Comparison of ENCODE assay signal across 7 mouse cellular contexts in the genomic region with DNA sequence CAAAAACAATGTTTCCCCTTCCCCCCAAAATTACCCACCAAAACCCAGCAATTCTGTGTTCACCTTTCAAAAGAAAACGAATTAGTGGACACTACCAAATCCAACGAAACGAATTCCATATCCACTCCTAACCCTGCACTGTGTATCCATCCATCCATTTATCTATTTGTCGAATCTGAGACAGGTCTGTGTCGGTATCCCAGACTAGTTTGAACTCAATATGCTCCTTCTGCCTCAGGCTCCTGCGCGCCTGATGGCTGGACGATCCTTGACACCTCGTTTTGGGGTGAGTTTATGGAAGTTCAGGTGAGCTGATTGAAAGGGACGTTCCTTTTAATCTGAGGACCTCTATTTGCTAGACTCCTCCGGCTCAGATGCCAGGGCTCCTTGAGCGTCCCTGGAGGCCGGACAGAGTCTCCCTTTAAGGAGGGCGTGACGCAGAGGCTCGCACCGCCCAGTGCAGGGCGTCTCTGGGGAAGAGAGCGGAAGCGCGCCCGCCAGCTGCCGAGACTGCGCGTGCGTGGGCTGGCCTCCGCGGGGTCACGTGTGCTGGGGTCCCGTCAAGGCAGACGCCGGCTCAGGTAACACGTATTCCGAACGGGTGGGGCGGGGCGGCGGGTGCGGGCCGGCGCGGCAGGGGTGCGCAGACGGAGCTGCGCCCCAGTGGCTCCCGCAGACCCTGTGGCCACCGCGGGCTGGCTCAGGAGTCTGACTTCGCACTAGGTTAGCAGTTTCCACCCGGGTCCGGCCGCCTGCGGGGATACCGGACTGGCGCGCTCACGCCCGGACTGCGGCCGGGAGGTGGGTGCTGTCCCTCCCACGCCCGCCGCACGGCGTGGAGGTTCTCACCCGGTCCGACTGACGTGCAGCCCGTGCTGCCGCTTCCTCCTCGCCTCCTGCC. TPM values are rescaled to one million over a fixed set of nuclear protein-coding genes. Genes with fewer than 3 reads are reported as not detected.
DNase-seq lines count a peak whose midpoint lies in the region; ATAC-seq lines count a peak whose summit lies in the region.

A gene (plus strand): TSS at position 474 of the 901 bp plus-strand sequence.

- no peaks in the 10 kb centered on the region for H3K27me3 ChIP-seq in intestine, embryonic 16.5 days (replicated peaks; ENCODE audit: control insufficient read depth, insufficient read depth, low read length)
- no peaks in the 10 kb centered on the region for H3K27me3 ChIP-seq in midbrain, embryonic 11.5 days (ENCODE audit: control insufficient read depth, insufficient read depth, low read length)

- WGBS in intestine, embryonic 16.5 days: under 1% methylated on average over 66 of the region's 71 CpGs
- WGBS in midbrain, embryonic 11.5 days: 1% methylated on average over 71 of the region's 71 CpGs

- intact Hi-C loops in left cerebral cortex, postnatal 36 days (cut with DNase I): no loop called here

- no peaks in the 10 kb centered on the region for H3K9me3 ChIP-seq in intestine, embryonic 16.5 days (ENCODE audit: control insufficient read depth, low read length)
- no peaks in the 10 kb centered on the region for H3K9me3 ChIP-seq in midbrain, embryonic 11.5 days (ENCODE audit: control insufficient read depth, low read length)

- H3K36me3 ChIP-seq in intestine, embryonic 16.5 days (ENCODE audit: control insufficient read depth, insufficient read depth, low read length): no peaks in the 10 kb centered on the region
- no peaks in the 10 kb centered on the region for H3K36me3 ChIP-seq in midbrain, embryonic 11.5 days (ENCODE audit: control insufficient read depth, insufficient read depth, low read length)

- DNase-seq in adrenal gland, adult 2 months: peak; percentile 95
- peak; percentile 89 for DNase-seq in embryo, embryonic 11.5 days (ENCODE audit: low read depth, low spot score)
- peak; percentile 80 to 89 for DNase-seq in gastrocnemius, postnatal 4 days (ENCODE audit: low spot score in 2 of 2)
- DNase-seq in left cerebral cortex, postnatal 36 days (ENCODE audit: low spot score in 2 of 2): peak; percentile 91 to 93
- peak; percentile 99 for DNase-seq in midbrain, embryonic 11.5 days (ENCODE audit: low spot score, missing footprints)
- peak; percentile 94 for DNase-seq in skeletal muscle tissue, adult 2 months (ENCODE audit: low read depth, low spot score)

- H3K9ac ChIP-seq in intestine, embryonic 16.5 days (ENCODE audit: low read depth, low read length): peak within 1 kb of the TSS; percentile 83
- H3K9ac ChIP-seq in midbrain, embryonic 11.5 days (ENCODE audit: low read length): peak within 1 kb of the TSS; percentile 75

- peak within 1 kb of the TSS; percentile 69 for H3K4me3 ChIP-seq in intestine, embryonic 16.5 days (ENCODE audit: low read length)
- H3K4me3 ChIP-seq in midbrain, embryonic 11.5 days (ENCODE audit: low read depth, low read length): peak within 1 kb of the TSS; percentile 72

- H3K4me2 ChIP-seq in intestine, embryonic 16.5 days (ENCODE audit: low read depth, low read length): peak within 1 kb of the TSS; percentile 69
- H3K4me2 ChIP-seq in midbrain, embryonic 11.5 days: peak within 1 kb of the TSS; percentile 86

- ATAC-seq in intestine, embryonic 16.5 days: peak; percentile 98
- ATAC-seq in midbrain, embryonic 11.5 days (ENCODE audit: low FRiP score): peak; percentile 97

- H3K4me1 ChIP-seq in intestine, embryonic 16.5 days (ENCODE audit: control insufficient read depth, insufficient read depth, low read length): no peaks in the 10 kb centered on the region
- H3K4me1 ChIP-seq in midbrain, embryonic 11.5 days (ENCODE audit: control insufficient read depth, insufficient read depth, low read length): peaks cover 3% of the 10 kb centered on the region; the same call in 1 of the 2 replicates

- H3K27ac ChIP-seq in intestine, embryonic 16.5 days (ENCODE audit: low read length): peak within 1 kb of the TSS; percentile 83
- H3K27ac ChIP-seq in midbrain, embryonic 11.5 days (ENCODE audit: low read depth, low read length): no peak within 1 kb of the TSS

RNA-seq across cellular contexts. Expression of the gene that starts here (rescaled TPM):
- 10 to 100 TPM; 23.6 to 27.1 TPM for total RNA-seq in adrenal gland, adult 2 months (2021)
- polyA plus RNA-seq in adrenal gland, adult 2 months (2012; rRNA removed): 23.1 and 24.4 TPM in 2 replicates
- 10 to 100 TPM; 14.2 to 17.3 TPM for total RNA-seq in gastrocnemius, postnatal 4 days (2021)
- 16.6 and 18.2 TPM in 2 replicates for polyA plus RNA-seq in intestine, embryonic 16.5 days (2015; fragmentation: Nextera tagmentation; extraction: Ambion mirVana)
- total RNA-seq in left cerebral cortex, postnatal 36 days (2021): 10 to 100 TPM; 52.6 to 55.0 TPM
- polyA plus RNA-seq in midbrain, embryonic 11.5 days (2014; fragmentation: Nextera tagmentation; extraction: Ambion mirVana): 27.1 and 28.4 TPM in 2 replicates
